In the genomic region with DNA sequence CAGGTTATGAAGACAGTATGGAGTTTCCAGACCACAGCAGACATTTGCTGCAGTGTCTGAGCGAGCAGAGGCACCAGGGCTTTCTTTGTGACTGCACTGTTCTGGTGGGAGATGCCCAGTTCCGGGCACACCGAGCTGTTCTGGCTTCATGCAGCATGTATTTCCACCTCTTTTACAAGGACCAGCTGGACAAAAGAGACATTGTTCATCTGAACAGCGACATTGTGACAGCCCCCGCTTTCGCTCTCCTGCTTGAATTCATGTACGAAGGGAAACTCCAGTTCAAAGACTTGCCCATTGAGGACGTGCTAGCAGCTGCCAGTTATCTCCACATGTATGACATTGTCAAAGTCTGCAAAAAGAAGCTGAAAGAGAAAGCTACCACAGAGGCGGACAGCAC, we compare ENCODE assay signal across 10 mouse cellular contexts. TPM values are rescaled to one million over a fixed set of nuclear protein-coding genes. Genes with fewer than 3 reads are reported as not detected.
DNase-seq lines count a peak whose midpoint lies in the region; ATAC-seq and TF ChIP-seq lines count a peak whose summit lies in the region.
"Had no signal": no experiment of that assay in that cellular context is flagged by ENCODE, and none has a peak within 500 bp of the region (broad histone marks: within the 10 kb centered on the region; RNA-seq: fewer than 3 reads in every experiment).

No protein-coding gene starts in this region.

- intact Hi-C loops in gastrocnemius, adult 2 months (cut with DNase I): loop anchor here (10.0 kb wide), 3 partner anchors 348 to 1752 kb away; a partner anchor contains a TSS

- H3K9ac ChIP-seq in midbrain, embryonic 16.5 days (ENCODE audit: low read depth, low read length): 0 out of 2 replicates have a peak overlapping the region, but pooled peaks have one; percentile 0
- H3K9ac ChIP-seq in kidney, embryonic 15.5 days: no peak overlapping the region

- ATAC-seq in midbrain, embryonic 16.5 days: no peak
- ATAC-seq in erythroid progenitor cell, adult 5-6 weeks (replicated peaks; ENCODE audit: low FRiP score, poor library complexity, severe bottlenecking): no peak
- ATAC-seq in kidney, embryonic 15.5 days (replicated peaks; ENCODE audit: low FRiP score): no peak

- DNase-seq in gastrocnemius, adult 2 months: no peak
- DNase-seq in gastrocnemius, postnatal 4 days (ENCODE audit: low spot score in 2 of 2): no peak
- peak; percentile 70 to 79 for DNase-seq in cerebellum, postnatal 25 days
- DNase-seq in forelimb bud, embryonic 11.5 days (ENCODE audit: low read depth, low spot score): peak; percentile 28
- DNase-seq in thymus, postnatal 4 days: no peak
- DNase-seq: gastrocnemius, postnatal 36 days; layer of hippocampus, adult 9-11 months had no signal

- no peaks in the 10 kb centered on the region for H3K9me3 ChIP-seq in midbrain, embryonic 16.5 days (replicated peaks; ENCODE audit: control insufficient read depth, low read length, poor library complexity, severe bottlenecking)
- no peaks in the 10 kb centered on the region for H3K9me3 ChIP-seq in kidney, embryonic 15.5 days (replicated peaks)

- 13% methylated on average over 9 of the region's 9 CpGs for WGBS in midbrain, embryonic 16.5 days
- 56% methylated on average over 9 of the region's 9 CpGs for WGBS in kidney, embryonic 15.5 days

- peak overlapping the region; percentile 48 for H3K27ac ChIP-seq in gastrocnemius, adult 2 months
- peak overlapping the region; percentile 53 for H3K27ac ChIP-seq in midbrain, embryonic 16.5 days (ENCODE audit: low read length)
- no peak overlapping the region for H3K27ac ChIP-seq in kidney, embryonic 15.5 days

- TF ChIP-seq CTCF in gastrocnemius, adult 2 months (IDR thresholded peaks at IDR 0.05): no peak

- H3K4me3 ChIP-seq in gastrocnemius, adult 2 months: peak overlapping the region; percentile 9; the same call in 1 of the 2 replicates
- H3K4me3 ChIP-seq in midbrain, embryonic 16.5 days (ENCODE audit: low read depth, low read length): peak overlapping the region; percentile 23
- H3K4me3 ChIP-seq in kidney, embryonic 15.5 days (replicated peaks): no peak overlapping the region

- H3K4me1 ChIP-seq in midbrain, embryonic 16.5 days (ENCODE audit: control insufficient read depth, insufficient read depth, low read length): peaks cover 40% of the 10 kb centered on the region
- peaks cover 43% of the 10 kb centered on the region for H3K4me1 ChIP-seq in kidney, embryonic 15.5 days

- H3K36me3 ChIP-seq in midbrain, embryonic 16.5 days (ENCODE audit: control insufficient read depth, insufficient read depth, low read length): peaks cover 6% of the 10 kb centered on the region; the same call in 1 of the 2 replicates
- H3K36me3 ChIP-seq in kidney, embryonic 15.5 days: peaks cover 26% of the 10 kb centered on the region

- H3K4me2 ChIP-seq in midbrain, embryonic 16.5 days (ENCODE audit: low read length): peak overlapping the region; percentile 27
- H3K4me2 ChIP-seq in kidney, embryonic 15.5 days: no peak overlapping the region

- H3K27me3 ChIP-seq in midbrain, embryonic 16.5 days (ENCODE audit: control insufficient read depth, insufficient read depth, low read depth, low read length): no peaks in the 10 kb centered on the region
- no peaks in the 10 kb centered on the region for H3K27me3 ChIP-seq in kidney, embryonic 15.5 days

RNA-seq across cellular contexts. Expression of a gene that starts 4.9 kb away (rescaled TPM):
- total RNA-seq in gastrocnemius, adult 2 months (2021): 100 to 1,000 TPM in 1 of 2 experiments, 10 to 100 TPM in 1; 97.8 to 110 TPM
- 100 to 1,000 TPM in 1 of 2 experiments, 10 to 100 TPM in 1; 97.8 to 101 TPM for total RNA-seq in gastrocnemius, postnatal 4 days (2021)
- 3.6 and 4.4 TPM in 2 replicates for polyA plus RNA-seq in midbrain, embryonic 16.5 days (2015; fragmentation: Nextera tagmentation; extraction: Ambion mirVana)
- 23.1 and 34.2 TPM in 2 replicates for total RNA-seq in erythroid progenitor cell, adult 5-6 weeks (2015; ENCODE audit: low replicate concordance)
- total RNA-seq in erythroid progenitor cell, adult 5-6 weeks (2017; ENCODE audit: low replicate concordance): 29.7 and 35.0 TPM in 2 replicates
- 1.7 and 1.9 TPM in 2 replicates for polyA plus RNA-seq in kidney, embryonic 15.5 days (2015; fragmentation: Nextera tagmentation; extraction: Ambion mirVana)

Comparison
In these comparisons a context has a peak if more than half of its experiments do, and no peak if none do; other contexts are left out.
1. DNase-seq: peak in cerebellum, postnatal 25 days (2 of 2) and forelimb bud, embryonic 11.5 days (single experiment); none in gastrocnemius, adult 2 months (single experiment), gastrocnemius, postnatal 4 days (0 of 2) and thymus, postnatal 4 days (single experiment).